Mouse (Mus musculus): ENCODE measurements around the gene Orc4.

- TF ChIP-seq CTCF (IDR thresholded peaks at IDR 0.05; ENCODE audit: insufficient read depth, low read length) = no peak
- TF ChIP-seq POLR2A (IDR thresholded peaks at IDR 0.05; ENCODE audit: borderline replicate concordance, extremely low read depth, low read depth, low read length) = no peak
Observed at GRCm38 (mm10) chr2:48868199-48868913, 81.7 kb downstream of the Orc4 start.
